Mouse (Mus musculus): Measurements from ENCODE around the gene Rab32. TPM values are rescaled to one million over a fixed set of nuclear protein-coding genes. Genes with fewer than 3 reads are reported as not detected.
"Not testable (repeated sequence)": the region's sequence is repeated elsewhere in the genome, so short reads cannot be mapped to it uniquely, and the experiment has no call there.

Gene Rab32
- polyA plus RNA-seq (2016; fragmentation: Nextera tagmentation; extraction: Ambion mirVana), result 10.5 and 11.1 TPM in 2 replicates

- under 1% methylated on average over 51 of the region's 51 CpGs for WGBS
- no peaks in the 10 kb centered on the region for H3K9me3 ChIP-seq
- no peaks in the 10 kb centered on the region for H3K36me3 ChIP-seq
- no peaks in the 10 kb centered on the region for H3K4me1 ChIP-seq
- H3K4me3 ChIP-seq, result peak within 1 kb of the TSS; percentile 61
- H3K27me3 ChIP-seq, result peaks cover 9% of the 10 kb centered on the region; the same call in 1 of the 2 replicates
- no peak within 1 kb of the TSS for H3K27ac ChIP-seq (replicated peaks)
- peak within 1 kb of the TSS; percentile 85 for H3K4me2 ChIP-seq (replicated peaks)
- ATAC-seq (ENCODE audit: low FRiP score, low read depth), result peak; percentile 99
- peak within 1 kb of the TSS; percentile 59 for H3K9ac ChIP-seq (replicated peaks)
These were observed at the start of gene Rab32 for GRCm38 (mm10) chr10:10557570-10558336. Gene Rab32, minus strand, starts transcription at chr10:10558265.

- H3K27me3 ChIP-seq, result no peaks in the 10 kb centered on the region
- ATAC-seq (ENCODE audit: low FRiP score, low read depth), result no peak
- H3K4me2 ChIP-seq (replicated peaks), result no peak overlapping the region
- H3K27ac ChIP-seq (replicated peaks), result no peak overlapping the region
- no peaks in the 10 kb centered on the region for H3K36me3 ChIP-seq
- 85% methylated on average over 3 of the region's 3 CpGs for WGBS
- H3K9ac ChIP-seq (replicated peaks), result no peak overlapping the region
- no peak overlapping the region for H3K4me3 ChIP-seq
- no peaks in the 10 kb centered on the region for H3K9me3 ChIP-seq
- no peaks in the 10 kb centered on the region for H3K4me1 ChIP-seq
These were observed 42.7 kb upstream of the Rab32 start for GRCm38 (mm10) chr10:10600771-10601170.

GRCm38 (mm10) chr10:10597495-10597894 lies 39.4 kb upstream of the Rab32 start:
- WGBS, result 90% methylated on average over 2 of the region's 2 CpGs
- H3K9me3 ChIP-seq; H3K27me3 ChIP-seq; H3K4me2 ChIP-seq (replicated peaks); H3K4me3 ChIP-seq; H3K36me3 ChIP-seq; H3K27ac ChIP-seq (replicated peaks); H3K4me1 ChIP-seq; H3K9ac ChIP-seq (replicated peaks); ATAC-seq (ENCODE audit: low FRiP score, low read depth): not testable (repeated sequence)

- Histone ChIP-seq H3K4me1 (no peaks in the 10 kb centered on the region), H3K4me3 (no peak overlapping the region), H3K9ac (replicated peaks) (no peak overlapping the region), H3K36me3 (no peaks in the 10 kb centered on the region), H3K4me2 (replicated peaks) (no peak overlapping the region), H3K27ac (replicated peaks) (no peak overlapping the region), H3K27me3 (no peaks in the 10 kb centered on the region), H3K9me3 (no peaks in the 10 kb centered on the region)
- 82% methylated on average over 3 of the region's 3 CpGs for WGBS
- ATAC-seq (ENCODE audit: low FRiP score, low read depth), result no peak
These were observed 22.7 kb upstream of the Rab32 start for GRCm38 (mm10) chr10:10580811-10581210.

- no peak overlapping the region for H3K4me2 ChIP-seq (replicated peaks)
- WGBS, result 80% methylated on average over 1 of the region's 1 CpGs
These were observed 21.8 kb upstream of the Rab32 start for GRCm38 (mm10) chr10:10579821-10580220.

GRCm38 (mm10) chr10:10558337-10558711 lies 259 bp upstream of the Rab32 start:
- peak overlapping the region; percentile 61 for H3K4me3 ChIP-seq
- peak; percentile 36 for ATAC-seq (ENCODE audit: low FRiP score, low read depth)
- WGBS, result 36% methylated on average over 5 of the region's 5 CpGs
- peaks cover 9% of the 10 kb centered on the region; the same call in 1 of the 2 replicates for H3K27me3 ChIP-seq
- peak overlapping the region; percentile 85 for H3K4me2 ChIP-seq (replicated peaks)
- no peak overlapping the region for H3K27ac ChIP-seq (replicated peaks)
- H3K9ac ChIP-seq (replicated peaks), result no peak overlapping the region
- no peaks in the 10 kb centered on the region for H3K4me1 ChIP-seq
- no peaks in the 10 kb centered on the region for H3K9me3 ChIP-seq
- no peaks in the 10 kb centered on the region for H3K36me3 ChIP-seq

More at GRCm38 (mm10) chr10:10579821-10580220, 21.8 kb upstream of the Rab32 start:
- Histone ChIP-seq H3K4me1 (no peaks in the 10 kb centered on the region), H3K27me3 (no peaks in the 10 kb centered on the region), H3K27ac (replicated peaks) (no peak overlapping the region), H3K9me3 (no peaks in the 10 kb centered on the region), H3K4me3 (no peak overlapping the region), H3K9ac (replicated peaks) (no peak overlapping the region), H3K36me3 (no peaks in the 10 kb centered on the region)
- ATAC-seq (ENCODE audit: low FRiP score, low read depth), result no peak

- no peak overlapping the region for H3K27ac ChIP-seq (replicated peaks)
- peak; percentile 24 for ATAC-seq (ENCODE audit: low FRiP score, low read depth)
- H3K9ac ChIP-seq (replicated peaks), result no peak overlapping the region
- no peaks in the 10 kb centered on the region for H3K9me3 ChIP-seq
- H3K4me1 ChIP-seq, result no peaks in the 10 kb centered on the region
- peaks cover 9% of the 10 kb centered on the region; the same call in 1 of the 2 replicates for H3K27me3 ChIP-seq
- WGBS, result 10% methylated on average over 8 of the region's 8 CpGs
- H3K36me3 ChIP-seq, result no peaks in the 10 kb centered on the region
- H3K4me2 ChIP-seq (replicated peaks), result peak overlapping the region; percentile 85
- peak overlapping the region; percentile 61 for H3K4me3 ChIP-seq
These were observed 980 bp downstream of the Rab32 start for GRCm38 (mm10) chr10:10557085-10557484.

- Histone ChIP-seq H3K4me2 (replicated peaks) (no peak overlapping the region), H3K9me3 (no peaks in the 10 kb centered on the region), H3K4me3 (no peak overlapping the region), H3K4me1 (no peaks in the 10 kb centered on the region), H3K27ac (replicated peaks) (no peak overlapping the region), H3K36me3 (no peaks in the 10 kb centered on the region), H3K27me3 (peaks cover 9% of the 10 kb centered on the region; the same call in 1 of the 2 replicates), H3K9ac (replicated peaks) (no peak overlapping the region)
- no peak for ATAC-seq (ENCODE audit: low FRiP score, low read depth)
- 90% methylated on average over 3 of the region's 3 CpGs for WGBS
These were observed 2.4 kb downstream of the Rab32 start for GRCm38 (mm10) chr10:10555676-10556075.

- no peaks in the 10 kb centered on the region for H3K9me3 ChIP-seq
- H3K4me2 ChIP-seq (replicated peaks), result no peak overlapping the region
- H3K4me3 ChIP-seq, result no peak overlapping the region
- no peak for ATAC-seq (ENCODE audit: low FRiP score, low read depth)
- H3K27ac ChIP-seq (replicated peaks), result no peak overlapping the region
- no peaks in the 10 kb centered on the region for H3K4me1 ChIP-seq
- peaks cover 9% of the 10 kb centered on the region; the same call in 1 of the 2 replicates for H3K27me3 ChIP-seq
- no peaks in the 10 kb centered on the region for H3K36me3 ChIP-seq
- no peak overlapping the region for H3K9ac ChIP-seq (replicated peaks)
- 86% methylated on average over 5 of the region's 5 CpGs for WGBS
These were observed 2.8 kb downstream of the Rab32 start for GRCm38 (mm10) chr10:10555221-10555620.

- no peak for ATAC-seq (ENCODE audit: low FRiP score, low read depth)
- no peak overlapping the region for H3K27ac ChIP-seq (replicated peaks)
- H3K4me3 ChIP-seq, result no peak overlapping the region
- no peak overlapping the region for H3K4me2 ChIP-seq (replicated peaks)
- no peaks in the 10 kb centered on the region for H3K9me3 ChIP-seq
- no peaks in the 10 kb centered on the region for H3K27me3 ChIP-seq
- 80% methylated on average over 1 of the region's 1 CpGs for WGBS
- H3K9ac ChIP-seq (replicated peaks), result no peak overlapping the region
- no peaks in the 10 kb centered on the region for H3K36me3 ChIP-seq
- H3K4me1 ChIP-seq, result no peaks in the 10 kb centered on the region
These were observed 7.9 kb downstream of the Rab32 start for GRCm38 (mm10) chr10:10550134-10550533.

- no peak overlapping the region for H3K9ac ChIP-seq (replicated peaks)
- H3K27ac ChIP-seq (replicated peaks), result no peak overlapping the region
- H3K4me3 ChIP-seq, result no peak overlapping the region
- no peak overlapping the region for H3K4me2 ChIP-seq (replicated peaks)
- H3K27me3 ChIP-seq, result no peaks in the 10 kb centered on the region
- 87% methylated on average over 5 of the region's 5 CpGs for WGBS
- no peaks in the 10 kb centered on the region for H3K4me1 ChIP-seq
- ATAC-seq (ENCODE audit: low FRiP score, low read depth), result no peak
- no peaks in the 10 kb centered on the region for H3K36me3 ChIP-seq
- no peaks in the 10 kb centered on the region for H3K9me3 ChIP-seq
These were observed 11.4 kb downstream of the Rab32 start for GRCm38 (mm10) chr10:10546623-10547022.

- H3K4me3 ChIP-seq, result no peak overlapping the region
- ATAC-seq (ENCODE audit: low FRiP score, low read depth), result no peak
- 90% methylated on average over 3 of the region's 3 CpGs for WGBS
- H3K9me3 ChIP-seq, result no peaks in the 10 kb centered on the region
- no peak overlapping the region for H3K4me2 ChIP-seq (replicated peaks)
- H3K36me3 ChIP-seq, result no peaks in the 10 kb centered on the region
- H3K9ac ChIP-seq (replicated peaks), result no peak overlapping the region
- no peaks in the 10 kb centered on the region for H3K4me1 ChIP-seq
- no peak overlapping the region for H3K27ac ChIP-seq (replicated peaks)
- H3K27me3 ChIP-seq, result no peaks in the 10 kb centered on the region
These were observed 13.1 kb downstream of the Rab32 start for GRCm38 (mm10) chr10:10544955-10545354.
